Mouse (Mus musculus): ENCODE data around the gene Kifc3.

DNA sequence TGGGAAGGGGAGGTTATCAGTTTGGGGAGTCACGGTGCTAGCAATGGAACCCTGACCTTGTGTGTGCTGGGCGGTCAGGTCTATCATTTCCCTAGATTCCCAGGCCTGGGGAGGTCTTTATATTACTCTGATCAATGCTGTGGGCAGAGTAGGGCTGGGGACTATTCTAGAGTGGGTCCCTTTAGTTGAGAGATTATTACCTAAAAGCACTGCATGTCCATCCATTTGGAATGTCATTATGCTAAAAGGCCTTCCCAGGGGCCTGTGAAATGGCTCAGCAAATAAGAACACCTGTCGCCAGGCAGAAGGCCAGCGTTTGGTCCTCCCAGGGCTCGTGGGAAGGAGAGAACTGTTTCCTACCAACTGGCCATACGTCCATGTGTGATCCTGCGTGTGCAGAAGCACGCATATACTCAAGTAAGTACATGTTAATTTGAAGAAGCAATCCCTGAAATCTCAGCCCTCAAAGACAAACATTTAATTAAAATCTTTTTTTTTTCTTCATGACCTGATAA is 499 bp downstream of the Kifc3 start:
- TF ChIP-seq CTCF (IDR thresholded peaks at IDR 0.05; ENCODE audit: control insufficient read depth, insufficient read depth, insufficient replicate concordance, low read depth, low read length) (no peak), POLR2A (IDR thresholded peaks at IDR 0.05; ENCODE audit: control insufficient read depth, low read depth, low read length) (no peak)

All from testis, adult 2 months (tissue).